Mouse (Mus musculus): Measurements from ENCODE around the gene Cfap73. TPM values are rescaled to one million over a fixed set of nuclear protein-coding genes. Genes with fewer than 3 reads are reported as not detected.

Cfap73 gene
- polyA plus RNA-seq, 1 experiment from 2014 or later = not detected

GRCm38 (mm10) chr5:120635633-120636032, 1.6 kb upstream of the Cfap73 start:
- 85% methylated on average over 5 of the region's 5 CpGs for WGBS
- Histone ChIP-seq H3K4me3 (ENCODE audit: low read depth, low read length) (no peak overlapping the region), H3K4me1 (ENCODE audit: control insufficient read depth, insufficient read depth, low read length) (no peaks in the 10 kb centered on the region; the same call in 1 of the 2 replicates), H3K27ac (ENCODE audit: low read depth, low read length) (no peak overlapping the region), H3K9ac (ENCODE audit: low read length) (no peak overlapping the region), H3K27me3 (ENCODE audit: control insufficient read depth, insufficient read depth, low read length) (no peaks in the 10 kb centered on the region), H3K9me3 (ENCODE audit: control insufficient read depth, low read length) (peaks cover 2% of the 10 kb centered on the region; the same call in 1 of the 2 replicates), H3K4me2 (no peak overlapping the region), H3K36me3 (ENCODE audit: control insufficient read depth, insufficient read depth, low read length) (no peaks in the 10 kb centered on the region)
- no peak for DNase-seq (ENCODE audit: low spot score, missing footprints)
- ATAC-seq (ENCODE audit: low FRiP score) = no peak

- Histone ChIP-seq H3K27ac (ENCODE audit: low read depth, low read length) (no peak overlapping the region), H3K4me3 (ENCODE audit: low read depth, low read length) (no peak overlapping the region), H3K9me3 (ENCODE audit: control insufficient read depth, low read length) (peaks cover 2% of the 10 kb centered on the region; the same call in 1 of the 2 replicates), H3K36me3 (ENCODE audit: control insufficient read depth, insufficient read depth, low read length) (no peaks in the 10 kb centered on the region), H3K9ac (ENCODE audit: low read length) (no peak overlapping the region), H3K4me1 (ENCODE audit: control insufficient read depth, insufficient read depth, low read length) (no peaks in the 10 kb centered on the region; the same call in 1 of the 2 replicates), H3K4me2 (no peak overlapping the region), H3K27me3 (ENCODE audit: control insufficient read depth, insufficient read depth, low read length) (no peaks in the 10 kb centered on the region)
- no peak for DNase-seq (ENCODE audit: low spot score, missing footprints)
- ATAC-seq (ENCODE audit: low FRiP score) = no peak
- 66% methylated on average over 5 of the region's 5 CpGs for WGBS
Observed at GRCm38 (mm10) chr5:120634860-120635259, 825 bp upstream of the Cfap73 start.

DNA sequence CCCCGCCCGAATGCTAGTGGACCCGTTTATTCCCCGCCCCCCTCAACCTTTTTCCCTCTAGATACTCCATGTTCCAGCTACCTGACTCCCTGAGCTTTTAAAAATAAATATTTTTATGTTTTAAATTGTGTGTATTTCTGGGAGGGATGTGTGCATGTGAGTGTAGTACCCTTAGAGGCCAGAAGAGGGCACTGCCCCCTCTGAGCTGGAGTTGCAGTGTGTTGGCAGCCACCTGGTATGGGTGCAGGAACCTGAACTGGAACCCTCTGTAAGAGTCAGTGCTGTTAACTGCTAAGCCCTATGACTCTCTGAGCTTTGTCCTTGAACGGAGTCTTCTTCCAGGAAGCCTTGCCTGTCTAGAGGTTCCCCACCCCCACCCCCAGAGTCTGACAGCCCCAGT, 2.1 kb downstream of the Cfap73 start:
- no peak for ATAC-seq (ENCODE audit: low FRiP score)
- H3K4me3 ChIP-seq (ENCODE audit: low read depth, low read length) = no peak overlapping the region
- no peaks in the 10 kb centered on the region for H3K27me3 ChIP-seq (ENCODE audit: control insufficient read depth, insufficient read depth, low read length)
- WGBS = 90% methylated on average over 5 of the region's 5 CpGs
- H3K9ac ChIP-seq (ENCODE audit: low read length) = no peak overlapping the region
- H3K4me1 ChIP-seq (ENCODE audit: control insufficient read depth, insufficient read depth, low read length) = no peaks in the 10 kb centered on the region; the same call in 1 of the 2 replicates
- no peak overlapping the region for H3K27ac ChIP-seq (ENCODE audit: low read depth, low read length)
- H3K36me3 ChIP-seq (ENCODE audit: control insufficient read depth, insufficient read depth, low read length) = peaks cover 5% of the 10 kb centered on the region; the same call in 1 of the 2 replicates
- no peak overlapping the region for H3K4me2 ChIP-seq
- no peak for DNase-seq (ENCODE audit: low spot score, missing footprints)
- H3K9me3 ChIP-seq (ENCODE audit: control insufficient read depth, low read length) = peaks cover 2% of the 10 kb centered on the region; the same call in 1 of the 2 replicates

DNA sequence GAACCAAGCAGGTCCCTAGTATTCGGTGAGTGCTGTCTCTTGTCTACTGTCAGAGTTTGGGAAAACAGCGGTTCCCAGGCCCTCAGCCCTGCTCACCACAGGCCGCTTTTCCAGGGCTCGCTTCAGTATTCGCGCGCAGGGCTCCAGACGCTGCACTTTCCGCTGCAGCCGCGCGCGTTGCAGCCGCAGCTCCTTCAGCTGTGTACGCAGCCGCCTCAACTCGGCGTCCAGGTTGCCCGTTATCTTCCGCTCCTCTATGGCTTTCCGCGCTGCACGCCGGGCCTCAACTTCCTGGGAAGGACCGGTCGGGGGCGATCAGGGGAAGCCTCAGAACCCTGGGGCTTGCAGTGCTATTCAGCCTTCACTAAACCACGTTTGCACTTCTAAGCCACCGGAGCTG, 2.9 kb downstream of the Cfap73 start:
- Histone ChIP-seq H3K27me3 (ENCODE audit: control insufficient read depth, insufficient read depth, low read length) (no peaks in the 10 kb centered on the region), H3K4me2 (peak overlapping the region; percentile 31; the same call in 1 of the 2 replicates), H3K9me3 (ENCODE audit: control insufficient read depth, low read length) (peaks cover 2% of the 10 kb centered on the region; the same call in 1 of the 2 replicates), H3K27ac (ENCODE audit: low read depth, low read length) (no peak overlapping the region), H3K9ac (ENCODE audit: low read length) (0 out of 2 replicates have a peak overlapping the region, but pooled peaks have one; percentile 34), H3K36me3 (ENCODE audit: control insufficient read depth, insufficient read depth, low read length) (peaks cover 5% of the 10 kb centered on the region; the same call in 1 of the 2 replicates), H3K4me3 (ENCODE audit: low read depth, low read length) (no peak overlapping the region), H3K4me1 (ENCODE audit: control insufficient read depth, insufficient read depth, low read length) (no peaks in the 10 kb centered on the region; the same call in 1 of the 2 replicates)
- ATAC-seq (ENCODE audit: low FRiP score) = no peak
- no peak for DNase-seq (ENCODE audit: low spot score, missing footprints)
- 9% methylated on average over 29 of the region's 29 CpGs for WGBS

- H3K27ac ChIP-seq (ENCODE audit: low read depth, low read length) = no peak overlapping the region
- H3K9ac ChIP-seq (ENCODE audit: low read length) = no peak overlapping the region
- ATAC-seq (ENCODE audit: low FRiP score) (no peak), DNase-seq (ENCODE audit: low spot score, missing footprints) (no peak)
- 84% methylated on average over 7 of the region's 7 CpGs for WGBS
- peaks cover 2% of the 10 kb centered on the region; the same call in 1 of the 2 replicates for H3K9me3 ChIP-seq (ENCODE audit: control insufficient read depth, low read length)
- H3K27me3 ChIP-seq (ENCODE audit: control insufficient read depth, insufficient read depth, low read length) = no peaks in the 10 kb centered on the region
- peaks cover 17% of the 10 kb centered on the region for H3K36me3 ChIP-seq (ENCODE audit: control insufficient read depth, insufficient read depth, low read length)
- H3K4me1 ChIP-seq (ENCODE audit: control insufficient read depth, insufficient read depth, low read length) = no peaks in the 10 kb centered on the region
- no peak overlapping the region for H3K4me3 ChIP-seq (ENCODE audit: low read depth, low read length)
- H3K4me2 ChIP-seq = no peak overlapping the region
Observed at GRCm38 (mm10) chr5:120628624-120629023, 5.4 kb downstream of the Cfap73 start.

GRCm38 (mm10) chr5:120627515-120628300, 6.3 kb downstream of the Cfap73 start:
- no peaks in the 10 kb centered on the region for H3K4me1 ChIP-seq (ENCODE audit: control insufficient read depth, insufficient read depth, low read length)
- no peaks in the 10 kb centered on the region for H3K27me3 ChIP-seq (ENCODE audit: control insufficient read depth, insufficient read depth, low read length)
- no peak overlapping the region for H3K4me3 ChIP-seq (ENCODE audit: low read depth, low read length)
- no peak overlapping the region for H3K4me2 ChIP-seq
- H3K9ac ChIP-seq (ENCODE audit: low read length) = no peak overlapping the region
- peaks cover 2% of the 10 kb centered on the region; the same call in 1 of the 2 replicates for H3K9me3 ChIP-seq (ENCODE audit: control insufficient read depth, low read length)
- no peak for ATAC-seq (ENCODE audit: low FRiP score)
- peaks cover 20% of the 10 kb centered on the region for H3K36me3 ChIP-seq (ENCODE audit: control insufficient read depth, insufficient read depth, low read length)
- H3K27ac ChIP-seq (ENCODE audit: low read depth, low read length) = no peak overlapping the region
- no peak for DNase-seq (ENCODE audit: low spot score, missing footprints)
- 85% methylated on average over 15 of the region's 15 CpGs for WGBS

DNA sequence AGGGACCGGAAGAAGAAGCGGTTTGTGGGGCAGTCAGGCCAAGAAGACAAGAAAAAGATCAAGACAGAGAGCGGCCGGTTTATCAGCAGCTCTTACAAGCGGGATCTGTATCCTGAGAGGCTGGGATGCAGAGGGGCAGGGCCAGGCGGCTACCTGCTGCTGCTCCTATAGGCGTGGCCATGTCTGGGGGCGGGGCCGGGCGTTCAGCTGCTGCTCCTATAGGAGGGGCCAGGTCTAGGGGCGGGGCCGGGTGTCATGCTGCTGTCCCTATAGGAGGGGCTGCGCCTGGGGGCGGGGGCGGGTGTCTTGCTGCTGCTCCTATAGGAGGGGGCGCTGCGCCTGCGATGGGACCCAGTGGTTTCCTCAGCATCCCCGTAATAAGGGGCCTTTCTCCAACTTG, 7.6 kb downstream of the Cfap73 start:
- Histone ChIP-seq H3K4me2 (no peak overlapping the region), H3K27me3 (ENCODE audit: control insufficient read depth, insufficient read depth, low read length) (no peaks in the 10 kb centered on the region), H3K4me1 (ENCODE audit: control insufficient read depth, insufficient read depth, low read length) (no peaks in the 10 kb centered on the region), H3K9ac (ENCODE audit: low read length) (no peak overlapping the region), H3K36me3 (ENCODE audit: control insufficient read depth, insufficient read depth, low read length) (peaks cover 20% of the 10 kb centered on the region), H3K4me3 (ENCODE audit: low read depth, low read length) (no peak overlapping the region), H3K27ac (ENCODE audit: low read depth, low read length) (no peak overlapping the region), H3K9me3 (ENCODE audit: control insufficient read depth, low read length) (no peaks in the 10 kb centered on the region)
- 29% methylated on average over 19 of the region's 19 CpGs for WGBS
- DNase-seq (ENCODE audit: low spot score, missing footprints) (no peak), ATAC-seq (ENCODE audit: low FRiP score) (peak; percentile 54; the same call in 1 of the 2 replicates)

DNA sequence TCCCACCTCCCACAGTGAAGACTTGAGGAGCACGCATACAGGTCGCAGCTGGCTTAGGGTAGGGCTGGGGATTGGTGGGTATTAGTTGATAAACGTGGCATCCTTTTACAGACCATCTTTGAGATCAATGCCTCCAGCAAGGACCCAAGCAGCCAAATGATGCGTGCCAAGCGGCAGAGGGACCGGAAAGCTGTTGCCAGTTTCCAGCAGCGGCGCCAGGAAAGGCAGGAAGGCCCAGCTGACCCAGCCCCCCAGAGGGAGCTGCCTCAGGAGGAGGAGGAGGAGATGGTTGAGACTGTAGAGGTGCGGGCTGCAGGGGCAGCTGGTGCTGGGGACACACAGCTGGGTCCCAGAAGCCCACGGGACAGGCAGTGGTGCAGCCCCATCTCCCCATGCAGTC, 9.6 kb downstream of the Cfap73 start:
- H3K4me2 ChIP-seq = no peak overlapping the region
- no peak overlapping the region for H3K4me3 ChIP-seq (ENCODE audit: low read depth, low read length)
- DNase-seq (ENCODE audit: low spot score, missing footprints) = no peak
- H3K9me3 ChIP-seq (ENCODE audit: control insufficient read depth, low read length) = no peaks in the 10 kb centered on the region
- H3K27ac ChIP-seq (ENCODE audit: low read depth, low read length) = no peak overlapping the region
- no peaks in the 10 kb centered on the region for H3K4me1 ChIP-seq (ENCODE audit: control insufficient read depth, insufficient read depth, low read length)
- 89% methylated on average over 10 of the region's 10 CpGs for WGBS
- peaks cover 33% of the 10 kb centered on the region for H3K36me3 ChIP-seq (ENCODE audit: control insufficient read depth, insufficient read depth, low read length)
- H3K9ac ChIP-seq (ENCODE audit: low read length) = no peak overlapping the region
- no peaks in the 10 kb centered on the region for H3K27me3 ChIP-seq (ENCODE audit: control insufficient read depth, insufficient read depth, low read length)
- no peak for ATAC-seq (ENCODE audit: low FRiP score)

GRCm38 (mm10) chr5:120622198-120622851, 11.7 kb downstream of the Cfap73 start:
- H3K36me3 ChIP-seq (ENCODE audit: control insufficient read depth, insufficient read depth, low read length) = peaks cover 39% of the 10 kb centered on the region
- H3K4me2 ChIP-seq = no peak overlapping the region
- H3K4me1 ChIP-seq (ENCODE audit: control insufficient read depth, insufficient read depth, low read length) = no peaks in the 10 kb centered on the region
- no peak overlapping the region for H3K27ac ChIP-seq (ENCODE audit: low read depth, low read length)
- 89% methylated on average over 5 of the region's 5 CpGs for WGBS
- no peaks in the 10 kb centered on the region for H3K9me3 ChIP-seq (ENCODE audit: control insufficient read depth, low read length)
- DNase-seq (ENCODE audit: low spot score, missing footprints) (no peak), ATAC-seq (ENCODE audit: low FRiP score) (no peak)
- H3K27me3 ChIP-seq (ENCODE audit: control insufficient read depth, insufficient read depth, low read length) = no peaks in the 10 kb centered on the region
- no peak overlapping the region for H3K4me3 ChIP-seq (ENCODE audit: low read depth, low read length)
- no peak overlapping the region for H3K9ac ChIP-seq (ENCODE audit: low read length)

Measured in midbrain, embryonic 11.5 days (tissue).